Mouse (Mus musculus) megakaryocyte progenitor cell, adult 5-6 weeks (primary cell): ENCODE results near the gene Trp53inp2. TPM values are rescaled to one million over a fixed set of nuclear protein-coding genes. Genes with fewer than 3 reads are reported as not detected.

Experiments
- ATAC-seq: replicated peaks from 2 replicates; pipeline ENCODE4 v1.8.0; 2016; ENCODE audit warnings: mild to moderate bottlenecking, moderate TSS enrichment, inconsistent platforms; ENCODE audit not compliant: poor library complexity
- total RNA-seq, 2 experiments: library from RNA; stranded (forward) in 1 of 2; stranded (reverse) in 1 of 2; fragments of 157-497, 149-512 nt in 1 of 2; fragments of 200-1000 nt in 1 of 2; gene quantifications; 2 replicates each; pipeline versions ENCODE4 v1.2.3 to v1.2.4; 2015 to 2017

Trp53inp2 gene
- total RNA-seq (2015) (3.4 and 4.7 TPM in 2 replicates), total RNA-seq (2017) (3.3 and 4.2 TPM in 2 replicates)

DNA sequence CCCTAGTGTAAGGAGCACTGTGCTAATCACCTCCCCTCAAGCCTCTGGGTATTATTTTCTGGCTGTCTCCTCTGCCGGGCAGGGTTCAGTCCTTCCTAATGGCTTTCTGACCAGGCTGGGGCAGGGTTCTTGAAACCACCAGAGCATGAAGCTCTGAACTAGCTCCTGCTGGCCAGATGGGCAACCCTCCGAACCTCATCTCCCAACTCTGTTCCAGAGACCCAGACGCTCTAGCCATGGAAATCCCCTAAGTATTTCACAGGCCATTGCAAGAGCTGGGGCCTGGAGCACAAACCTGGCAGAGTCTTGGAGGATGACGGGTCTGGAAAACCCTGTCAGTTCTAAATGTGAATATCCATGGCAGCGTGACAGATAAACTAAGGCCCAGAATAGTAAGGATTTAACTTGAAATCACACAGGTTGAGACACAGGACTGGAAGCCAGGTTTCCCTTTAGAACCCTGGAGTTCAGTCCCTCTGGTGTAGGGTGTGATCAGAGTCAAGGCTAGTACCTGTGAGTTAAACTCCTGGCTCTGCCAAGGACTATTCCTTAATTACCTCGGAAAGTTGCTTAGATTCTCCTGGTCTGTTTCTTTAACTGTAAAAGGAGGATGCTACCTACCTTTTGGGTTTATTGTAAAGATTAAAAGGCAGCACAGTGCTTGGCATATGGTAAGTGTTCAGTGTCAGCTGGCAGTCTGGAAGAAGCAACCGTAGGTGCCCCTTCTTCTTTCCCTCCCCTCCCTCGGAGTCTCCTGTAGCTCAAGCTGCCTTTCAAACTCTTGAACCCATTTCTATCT lies at the start of gene Trp53inp2:
Gene Trp53inp2 (plus strand): TSS at position 799 of the 799 bp plus-strand sequence.
- no peak for ATAC-seq

DNA sequence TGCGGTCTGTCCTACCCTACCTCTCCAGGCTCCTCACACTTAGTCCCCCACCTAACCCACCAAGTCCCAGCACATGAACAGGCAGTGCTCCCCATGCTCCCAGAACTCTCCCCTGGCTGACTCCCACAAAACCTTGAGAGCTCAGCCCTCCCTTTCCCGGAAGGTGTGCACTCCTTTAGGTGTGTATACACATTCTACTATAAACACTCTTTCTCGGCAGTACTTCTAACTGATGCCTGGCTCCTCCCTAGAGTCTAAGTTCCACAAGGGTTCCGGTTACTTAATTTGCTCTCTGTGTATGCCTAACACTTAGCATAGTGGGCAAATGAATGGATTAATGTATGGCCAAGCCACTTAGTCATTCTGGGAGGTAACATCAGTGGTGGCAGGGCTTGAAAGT lies 49.5 kb upstream of the Trp53inp2 start:
- no peak for ATAC-seq

DNA sequence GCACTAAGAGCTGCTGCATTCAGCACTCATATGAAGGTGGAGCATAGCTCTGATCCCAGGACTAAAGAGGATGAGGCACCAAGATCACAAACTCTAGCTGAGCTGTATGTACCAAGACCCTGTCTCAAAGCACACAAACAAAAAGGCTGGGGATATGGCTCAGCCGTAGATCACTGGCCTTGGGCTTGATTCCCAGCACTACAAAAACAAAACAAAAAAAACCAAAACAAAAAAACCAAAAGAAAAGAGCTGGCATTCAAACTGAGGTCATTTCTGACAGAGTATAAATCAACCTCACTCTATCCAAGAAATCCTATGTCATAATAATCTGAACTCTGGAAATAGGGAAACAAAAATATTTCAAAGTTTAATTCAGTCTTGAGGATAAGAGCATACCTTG lies 47.4 kb upstream of the Trp53inp2 start:
- no peak for ATAC-seq

DNA sequence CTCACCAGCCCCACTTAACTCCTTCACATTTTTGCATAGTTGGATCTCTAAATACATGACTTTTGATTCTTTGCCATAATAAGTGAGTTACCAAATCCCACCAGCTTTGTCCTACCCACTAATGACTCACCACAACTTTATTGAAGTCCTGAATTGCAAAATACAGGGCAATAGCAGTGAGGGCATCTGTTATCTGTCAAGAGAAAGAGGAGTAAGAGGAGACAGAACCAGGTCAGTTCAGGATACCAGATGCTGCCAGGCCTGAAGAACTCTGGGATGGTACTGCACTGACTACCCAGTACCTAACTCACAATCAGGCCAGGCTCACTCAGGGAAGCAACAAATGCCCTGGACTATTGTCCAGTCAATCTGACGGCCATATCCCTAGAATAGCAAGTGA lies 45.6 kb upstream of the Trp53inp2 start:
- ATAC-seq: no peak

DNA sequence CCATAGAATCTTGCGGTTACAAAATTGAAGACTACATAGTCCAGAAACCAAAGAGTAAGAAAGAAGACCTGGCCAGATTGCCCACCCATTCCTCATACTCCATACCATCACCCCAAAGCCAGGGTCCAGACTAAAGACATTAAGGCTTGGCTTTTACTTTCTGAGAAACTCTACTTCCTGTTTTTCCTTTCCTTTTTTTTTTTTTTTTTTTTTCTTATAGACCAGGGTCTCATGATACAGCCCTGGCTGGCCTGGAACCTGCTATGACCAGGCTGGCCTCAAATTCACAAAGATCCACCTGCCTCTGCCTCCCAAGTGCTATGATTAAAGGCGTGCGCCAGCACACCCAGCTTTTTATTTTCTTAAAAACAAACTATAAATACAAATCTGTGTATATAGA lies 44.6 kb upstream of the Trp53inp2 start:
- no peak for ATAC-seq

DNA sequence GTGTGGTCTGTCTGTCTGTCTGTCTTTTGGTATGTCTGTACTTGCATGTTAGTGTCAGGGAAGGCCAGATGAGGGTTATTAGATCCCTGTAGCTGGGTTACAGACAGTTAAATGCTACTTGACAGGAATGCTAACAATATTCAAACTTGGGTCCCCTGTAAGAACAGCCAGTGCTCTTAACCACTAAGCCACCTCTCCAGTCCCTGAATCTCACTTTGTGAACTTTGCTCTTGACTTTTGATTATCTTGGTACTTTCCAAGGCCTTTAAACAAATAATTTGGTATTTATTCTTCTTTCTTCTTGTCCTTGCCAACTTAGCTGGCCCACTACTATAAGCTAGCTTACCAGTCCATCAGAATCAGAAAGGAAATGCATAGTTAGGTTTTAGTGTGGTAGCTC lies 40.7 kb upstream of the Trp53inp2 start:
- ATAC-seq: no peak

DNA sequence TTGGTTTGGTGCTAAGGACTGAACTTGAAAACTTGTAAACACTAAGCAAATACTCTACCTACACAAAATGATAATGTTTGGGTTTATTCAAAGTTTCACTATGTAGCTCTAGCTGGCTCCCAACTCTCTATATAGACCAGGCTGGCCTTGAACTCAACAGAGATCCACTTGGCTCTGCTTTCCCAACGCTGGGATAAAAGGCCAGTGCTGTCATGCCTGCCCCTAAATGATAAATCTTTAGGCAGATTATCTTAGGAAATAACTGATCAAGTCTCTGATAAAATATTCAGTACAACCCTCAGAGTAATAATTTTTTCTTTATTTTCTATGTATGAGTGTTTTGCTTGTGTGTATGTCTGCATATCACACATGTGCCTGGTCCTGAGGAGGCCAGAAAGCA lies 34.2 kb upstream of the Trp53inp2 start:
- no peak for ATAC-seq

DNA sequence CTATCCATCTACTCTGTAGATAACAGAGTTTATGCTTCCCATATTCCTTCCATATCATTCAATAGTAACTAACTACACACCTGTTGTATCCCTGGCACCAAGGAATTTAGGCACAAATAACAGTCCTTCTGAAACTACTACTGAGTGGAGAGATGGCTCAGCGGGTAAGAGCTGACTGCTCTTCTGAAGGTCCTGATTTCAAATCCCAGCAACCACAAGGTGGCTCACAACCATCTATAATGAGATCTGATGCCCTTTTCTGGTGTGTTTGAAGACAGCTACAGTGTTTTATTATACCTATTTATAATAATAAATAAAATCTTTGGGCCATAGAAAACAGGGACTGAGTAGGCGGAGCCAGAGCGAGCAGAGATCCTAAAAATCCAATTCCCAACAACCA lies 26.5 kb upstream of the Trp53inp2 start:
- no peak for ATAC-seq

DNA sequence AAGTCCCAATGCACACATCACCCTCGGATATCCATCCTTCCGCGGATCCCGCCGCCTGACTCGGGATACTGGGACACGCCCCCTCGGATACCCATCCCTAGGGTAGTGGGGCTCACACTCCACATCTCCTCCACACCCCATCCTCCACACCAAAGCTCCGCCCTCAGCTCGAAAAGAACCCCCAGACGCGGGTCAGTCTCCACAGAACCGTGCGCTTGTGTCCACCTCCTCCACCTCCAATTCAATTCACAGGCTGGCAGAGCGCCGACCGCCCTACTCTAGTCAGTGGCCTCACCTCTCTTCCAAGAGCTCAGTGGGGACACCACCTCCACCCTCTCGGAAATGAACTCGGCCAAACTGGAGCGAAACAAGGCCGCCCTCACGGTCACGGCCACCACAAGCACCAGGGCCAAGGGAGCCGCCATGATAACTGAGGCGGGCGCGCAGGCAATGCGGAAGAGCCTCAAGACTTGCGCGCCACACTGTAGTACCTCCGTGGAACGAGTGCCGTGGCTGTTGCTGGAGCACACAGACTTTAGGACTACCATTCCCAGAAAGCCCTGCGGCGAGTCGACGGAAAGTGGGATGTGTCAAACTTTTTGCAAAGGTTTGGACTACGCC lies 23.8 kb upstream of the Trp53inp2 start, which contains the start of gene Pigu:
Gene Pigu (minus strand): TSS at position 460 of the 621 bp plus-strand sequence.
- peak; percentile 99 for ATAC-seq

DNA sequence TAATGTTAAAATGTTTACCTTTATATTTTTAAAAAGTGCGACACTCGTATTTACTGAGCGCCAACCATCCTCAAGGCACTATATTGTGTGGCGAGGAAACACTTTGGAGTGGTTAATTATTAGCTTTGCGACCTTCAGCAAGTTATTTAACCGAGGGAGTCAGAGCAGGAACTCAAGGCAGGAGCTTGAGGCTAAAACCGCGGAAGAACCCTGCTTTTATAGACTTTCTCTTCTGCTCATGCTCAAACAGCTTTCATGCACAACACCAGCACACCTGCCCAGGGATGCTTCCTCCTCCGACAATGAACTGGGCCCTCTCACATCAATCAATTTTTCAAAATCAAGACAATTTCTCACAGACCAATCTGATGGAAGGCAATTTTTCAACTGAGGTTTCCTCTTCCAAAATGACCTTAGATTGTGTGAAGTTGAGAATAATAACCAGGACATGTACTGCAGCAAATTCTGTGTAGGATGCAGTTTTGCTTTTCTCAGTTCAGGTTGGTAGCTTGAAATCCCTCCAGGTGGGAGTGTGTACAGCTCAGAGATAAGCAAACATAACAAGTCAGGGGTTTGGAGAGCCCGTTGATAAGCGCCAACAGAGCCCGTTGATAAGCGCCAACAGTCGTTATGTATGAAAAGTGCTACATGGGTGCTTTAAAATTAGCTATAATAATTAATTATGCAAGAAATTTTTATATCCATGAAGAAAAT lies 23.0 kb upstream of the Trp53inp2 start:
- no peak for ATAC-seq

DNA sequence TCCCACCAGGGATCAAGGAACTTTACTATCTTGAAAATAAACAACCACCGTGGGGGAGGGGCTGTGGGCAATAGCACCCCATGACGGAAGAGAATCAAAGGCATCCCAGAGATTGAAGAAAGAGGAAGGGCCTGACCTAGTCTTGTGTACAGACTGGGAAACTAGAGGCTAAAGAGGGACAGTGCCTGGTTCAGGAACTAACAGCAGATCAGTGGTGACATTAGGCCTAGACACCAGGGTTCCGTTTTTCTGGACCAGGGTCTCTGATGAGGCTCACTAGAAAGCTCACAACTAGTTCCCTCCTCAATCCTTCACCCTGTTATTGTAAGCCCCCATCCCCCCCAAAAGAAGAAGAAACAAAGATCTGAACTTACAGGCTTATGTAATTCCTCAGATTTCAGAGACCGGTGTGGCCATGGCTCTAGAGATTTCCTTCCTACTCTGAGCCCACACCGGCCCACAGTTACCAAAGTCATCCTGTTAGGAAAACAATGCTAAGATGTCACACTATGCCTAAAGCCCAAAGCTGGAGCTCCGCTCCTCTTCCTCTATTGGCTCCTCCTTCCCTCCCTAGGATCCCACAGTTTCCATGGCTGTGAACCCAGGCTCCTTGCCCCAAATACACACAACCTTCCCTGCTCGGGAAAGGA lies 13.1 kb upstream of the Trp53inp2 start:
- ATAC-seq: peak; percentile 77

DNA sequence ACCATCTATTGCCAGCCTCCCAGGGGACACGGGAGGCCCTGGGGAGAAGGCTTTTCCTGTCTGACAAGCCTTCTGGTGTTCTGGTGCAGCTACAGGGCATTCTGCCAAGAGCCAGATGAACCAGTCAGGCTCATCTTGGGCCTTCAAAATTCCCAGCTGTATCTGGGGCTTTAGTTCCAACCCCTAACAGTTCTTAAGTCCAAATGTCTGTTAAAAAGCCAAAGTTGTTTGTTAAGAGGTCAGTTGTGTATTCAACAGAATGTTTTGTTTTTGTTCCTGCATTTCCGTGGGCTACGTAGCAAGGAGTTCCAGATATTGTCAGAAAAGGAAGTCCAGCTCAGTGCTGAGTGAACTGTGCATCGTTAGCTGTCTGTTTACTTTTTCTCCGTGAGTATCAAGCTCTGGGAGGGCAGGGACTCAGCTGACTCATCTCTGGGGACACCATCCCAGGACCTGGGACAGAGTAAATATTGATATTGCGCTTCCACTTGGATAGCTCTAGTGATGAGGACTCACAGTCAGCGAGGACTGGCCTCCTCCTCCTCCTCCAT lies 11.5 kb upstream of the Trp53inp2 start:
- no peak for ATAC-seq

DNA sequence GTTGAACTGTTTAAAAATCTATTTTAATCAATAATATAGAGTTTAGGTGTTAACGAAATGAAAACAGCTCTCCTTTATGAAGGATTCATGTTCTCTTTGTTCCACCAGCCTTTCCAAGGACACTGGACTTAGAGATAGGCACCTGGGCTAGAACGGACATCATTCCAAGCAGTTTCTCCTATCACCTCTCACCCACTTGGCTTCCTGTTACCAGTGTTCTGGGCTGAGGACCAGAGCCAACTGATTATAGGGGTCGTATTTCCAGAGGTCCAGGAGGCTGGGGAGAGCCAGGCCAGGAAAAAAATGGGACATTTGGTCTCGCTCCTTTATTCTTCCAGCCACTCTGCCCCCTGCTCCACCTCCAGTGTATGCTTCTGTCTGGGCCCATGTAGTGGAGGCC lies 8.4 kb upstream of the Trp53inp2 start:
- no peak for ATAC-seq

DNA sequence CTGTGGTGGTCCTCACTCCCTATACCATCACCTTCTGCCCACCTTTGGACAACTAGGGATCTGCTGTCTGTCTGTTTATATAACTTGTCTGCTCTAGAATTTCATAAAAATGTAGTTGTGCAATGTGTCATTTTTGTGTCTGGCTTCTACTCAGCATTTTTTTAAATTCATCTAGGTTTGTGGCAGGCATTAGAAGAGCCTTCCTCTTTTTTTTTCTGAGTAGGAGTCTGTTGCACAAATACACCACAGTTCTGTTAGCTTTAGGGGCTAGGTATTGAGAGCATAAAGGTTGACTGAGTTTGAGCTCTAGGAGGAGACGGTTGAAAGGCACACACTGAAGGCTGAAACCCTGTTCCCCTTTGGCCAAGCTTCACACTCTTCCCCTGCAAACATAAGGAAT lies 7.6 kb upstream of the Trp53inp2 start:
- ATAC-seq: peak; percentile 83

DNA sequence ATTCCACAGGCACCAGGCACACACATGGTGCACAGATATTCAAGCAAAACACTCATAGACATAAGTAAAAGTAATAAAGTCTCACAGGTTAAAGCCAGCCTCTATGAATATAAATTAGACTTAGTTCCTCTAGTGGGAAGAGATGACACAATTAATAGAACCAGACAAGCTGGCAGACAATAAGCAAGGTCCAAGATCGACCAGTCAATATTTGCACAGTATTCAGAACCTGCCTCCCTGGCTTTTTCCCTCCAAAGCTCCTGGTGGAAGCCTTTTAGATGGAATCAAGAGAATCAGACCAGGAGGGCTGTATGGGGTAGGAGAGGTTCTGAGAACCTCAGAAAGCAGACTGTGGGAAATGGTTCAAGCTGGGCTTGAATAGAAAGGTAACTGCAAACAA lies 7.0 kb upstream of the Trp53inp2 start:
- no peak for ATAC-seq

DNA sequence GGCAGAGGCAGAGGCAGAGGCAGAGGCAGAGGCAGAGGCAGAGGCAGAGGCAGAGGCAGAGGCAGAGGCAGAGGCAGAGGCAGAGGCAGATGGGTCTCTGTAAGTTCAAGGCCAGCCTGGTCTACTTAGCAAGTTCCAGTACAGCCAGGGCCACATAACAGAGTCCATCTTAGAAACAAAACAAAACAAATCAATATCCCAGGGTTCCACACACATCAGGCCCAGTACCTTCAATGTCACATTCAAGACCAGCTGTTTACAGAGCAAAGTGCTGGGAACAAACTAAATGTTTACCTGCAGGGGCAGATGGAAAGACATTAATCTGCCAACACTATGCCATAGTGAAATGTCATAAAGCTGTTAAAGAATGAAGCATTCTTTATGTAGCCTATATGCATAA lies 6.3 kb upstream of the Trp53inp2 start:
- no peak for ATAC-seq

DNA sequence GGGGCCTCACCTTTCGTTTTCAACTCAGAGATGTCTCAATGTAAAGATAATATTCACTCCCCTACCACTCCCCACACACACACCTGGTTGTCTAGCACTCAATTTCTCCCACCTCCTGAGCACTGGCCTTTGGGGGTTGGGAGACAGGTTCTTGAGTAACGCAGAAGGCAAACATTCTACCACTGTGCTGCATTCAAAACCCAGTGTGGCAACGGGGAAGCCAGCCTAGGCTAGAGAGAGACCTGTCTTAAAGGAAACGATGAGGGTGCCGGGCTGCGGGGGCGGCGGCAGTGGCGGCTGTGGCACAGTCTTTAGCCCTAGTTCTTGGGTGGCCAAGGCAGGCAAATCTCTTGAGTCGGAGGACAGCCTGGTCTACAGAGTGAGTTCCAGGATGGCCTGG lies 4.7 kb upstream of the Trp53inp2 start:
- ATAC-seq: no peak

DNA sequence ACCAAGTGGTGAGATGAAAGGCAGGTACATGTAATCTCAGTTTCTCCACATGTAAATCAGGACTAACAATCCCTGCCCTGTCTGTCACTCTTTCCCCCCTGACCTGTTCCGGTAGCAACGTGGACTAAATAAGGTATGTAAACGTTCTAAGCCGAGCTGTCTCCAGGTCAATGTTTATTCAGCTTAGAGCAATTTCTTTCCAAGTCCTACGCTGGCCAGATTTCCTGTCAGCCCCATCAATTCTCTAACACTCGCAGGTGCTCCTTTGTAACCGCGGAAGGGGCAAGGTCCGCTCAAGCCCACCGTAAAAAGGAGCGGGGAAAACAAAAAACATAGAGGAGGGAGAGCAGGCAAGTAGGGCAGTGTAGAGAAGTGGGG lies 190 bp downstream of the Trp53inp2 start:
- ATAC-seq: no peak

DNA sequence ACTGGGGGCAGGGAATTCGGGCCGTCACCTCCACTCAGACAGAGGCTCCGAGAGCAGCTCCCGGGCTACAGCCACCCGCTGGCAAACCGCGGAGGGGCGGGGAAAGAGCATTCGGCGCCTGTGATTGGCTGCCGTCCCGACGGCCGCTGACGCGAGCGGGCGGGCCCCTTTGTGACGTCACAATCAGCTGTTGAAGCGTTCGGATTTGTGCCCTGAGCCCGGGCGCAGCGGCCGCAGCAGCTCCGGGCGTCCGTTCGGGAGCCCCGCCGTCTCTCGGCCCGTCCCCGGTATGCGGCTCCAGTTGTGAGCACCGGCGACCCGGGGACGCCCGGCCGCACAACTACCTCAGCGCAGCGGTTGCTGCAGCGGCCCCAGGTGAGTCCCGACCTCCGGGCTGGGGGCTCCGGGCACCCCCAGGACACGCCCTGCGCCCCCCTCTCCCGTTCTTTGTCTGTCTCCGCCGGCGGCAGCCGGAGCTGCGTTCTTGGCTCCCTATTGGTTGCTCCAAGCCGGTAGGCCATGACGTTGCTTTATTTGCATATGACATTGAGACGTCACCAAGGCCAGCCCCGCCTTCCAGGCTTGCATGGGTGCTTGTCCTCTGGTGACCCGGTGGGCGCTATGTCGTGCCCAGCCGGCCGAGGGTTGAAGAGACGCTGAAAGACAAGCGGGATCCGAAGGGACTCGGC lies 928 bp downstream of the Trp53inp2 start:
- ATAC-seq: peak; percentile 80

DNA sequence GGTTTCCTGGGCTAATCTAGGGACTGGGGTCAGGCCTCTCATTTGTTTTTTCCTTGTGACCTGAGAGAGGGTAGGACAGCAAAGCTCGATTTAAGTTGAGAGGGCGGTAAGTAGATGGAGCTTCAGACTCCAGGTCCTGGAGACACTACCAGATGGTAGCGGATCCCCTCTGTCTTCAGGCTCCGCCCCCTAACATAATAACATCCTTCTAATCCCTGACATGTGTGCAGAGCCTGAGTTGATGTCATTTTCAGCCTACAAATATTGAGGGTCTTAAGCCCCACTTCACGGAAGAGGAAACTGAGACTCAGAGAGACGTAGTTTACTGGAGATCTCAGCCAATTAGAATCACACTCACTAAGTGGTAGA lies 1.5 kb downstream of the Trp53inp2 start:
- ATAC-seq: peak; percentile 3
